15 mouse cellular contexts compared by ENCODE assay signal in genomic region chr7:78787793-78788380, GRCm38 (mm10). TPM values are rescaled to one million over a fixed set of nuclear protein-coding genes. Genes with fewer than 3 reads are reported as not detected.
DNase-seq lines count a peak whose midpoint lies in the region.
"Had no signal": no experiment of that assay in that cellular context is flagged by ENCODE, and none has a peak within 500 bp of the region (broad histone marks: within the 10 kb centered on the region; RNA-seq: fewer than 3 reads in every experiment).

No protein-coding gene starts in this region.

- peak; percentile 43 for DNase-seq in layer of hippocampus, adult 11-12 months (ENCODE audit: low spot score)
- DNase-seq in layer of hippocampus, postnatal 10 days (ENCODE audit: low spot score in 2 of 2), result no peak
- DNase-seq in ovary, adult 18-20 months (ENCODE audit: low spot score), result peak; percentile 47
- no peak for DNase-seq in ovary, postnatal 14 days (ENCODE audit: low spot score)
- peak; percentile 50 for DNase-seq in adrenal gland, postnatal 14 days
- DNase-seq in layer of hippocampus, adult 8-10 months (ENCODE audit: low spot score in 2 of 2), result peak; percentile 30 to 51
- no peak for DNase-seq in heart, adult 11 months
- no peak for DNase-seq in B cell, adult 2 months
- DNase-seq: cerebellum, adult 2 months; cerebellum, postnatal 36 days; gastrocnemius, postnatal 10 days; heart, adult 18-20 months; heart, postnatal 36 days; retina, postnatal 1 day; thymus, postnatal 25 days had no signal

RNA-seq across cellular contexts. Expression of gene Mrpl46, which starts 4.6 kb away (rescaled TPM):
- 10 to 100 TPM; 24.0 to 27.1 TPM for total RNA-seq in layer of hippocampus, postnatal 10 days (2021)
- 40.3 and 47.7 TPM in 2 replicates for total RNA-seq in adrenal gland, postnatal 14 days (2021)
- total RNA-seq in layer of hippocampus, adult 8-10 months (2022), result 10 to 100 TPM; 24.8 to 33.6 (median 30.3) TPM

RNA-seq across cellular contexts. Expression of gene Mrps11, which starts 5.0 kb away (rescaled TPM):
- 10 to 100 TPM; 41.8 to 42.9 TPM for total RNA-seq in layer of hippocampus, postnatal 10 days (2021)
- 85.6 and 91.2 TPM in 2 replicates for total RNA-seq in adrenal gland, postnatal 14 days (2021)
- 10 to 100 TPM; 36.2 to 45.6 (median 42.1) TPM for total RNA-seq in layer of hippocampus, adult 8-10 months (2022)

RNA-seq across cellular contexts. Expression of gene Ntrk3, which starts 50.1 kb away (rescaled TPM):
- total RNA-seq in layer of hippocampus, postnatal 10 days (2021), result 100 to 1,000 TPM; 173 to 199 TPM
- total RNA-seq in adrenal gland, postnatal 14 days (2021), result 33.0 and 38.2 TPM in 2 replicates
- 100 to 1,000 TPM; 175 to 215 (median 192) TPM for total RNA-seq in layer of hippocampus, adult 8-10 months (2022)

RNA-seq across cellular contexts. Expression of gene Det1, which starts 59.2 kb away (rescaled TPM):
- total RNA-seq in layer of hippocampus, postnatal 10 days (2021), result 1 to 10 TPM; 6.4 to 6.9 TPM
- total RNA-seq in adrenal gland, postnatal 14 days (2021), result 11.4 and 14.5 TPM in 2 replicates
- 1 to 10 TPM; 5.6 to 8.3 (median 6.5) TPM for total RNA-seq in layer of hippocampus, adult 8-10 months (2022)

Comparison
In these comparisons a context has a peak if more than half of its experiments do, and no peak if none do; other contexts are left out.
1. DNase-seq: peak in layer of hippocampus, adult 11-12 months (single experiment), ovary, adult 18-20 months (single experiment), adrenal gland, postnatal 14 days (single experiment) and layer of hippocampus, adult 8-10 months (2 of 2); none in layer of hippocampus, postnatal 10 days (0 of 2), ovary, postnatal 14 days (single experiment), heart, adult 11 months (single experiment) and B cell, adult 2 months (0 of 2).